Mouse (Mus musculus) gastrocnemius, postnatal 25 days (tissue): ENCODE data around the gene Sun2. TPM values are rescaled to one million over a fixed set of nuclear protein-coding genes. Genes with fewer than 3 reads are reported as not detected.

Experiments used
- DNase-seq: peaks from one replicate; pipeline ENCODE4 v3.0.0; 2022
- long read RNA-seq, 2 experiments: library from polyadenylated mRNA; stranded (forward); transcript quantifications; one replicate each; pipeline ENCODE4 v2.0.0; 2021
- total RNA-seq, 2 experiments: library from RNA; stranded (reverse); gene quantifications; 1 replicate in 1 of 2; 2 replicates in 1 of 2; pipeline ENCODE4 v1.2.3; 2021

Sun2 gene
- total RNA-seq = 10 to 100 TPM; 70.7 to 76.5 TPM
- long read RNA-seq, experiment 1, partial matches to known transcripts = 0 of 6 reads
- long read RNA-seq, experiment 1, other reads (novel, unspliced or antisense) = 6 of 6 reads
- long read RNA-seq, experiment 2 = 0 reads

GRCm38 (mm10) chr15:79741921-79742705 is at the start of gene Sun2:
Sun2 (minus strand) TSS chr15:79742536.
- peak; percentile 91 for DNase-seq

DNA sequence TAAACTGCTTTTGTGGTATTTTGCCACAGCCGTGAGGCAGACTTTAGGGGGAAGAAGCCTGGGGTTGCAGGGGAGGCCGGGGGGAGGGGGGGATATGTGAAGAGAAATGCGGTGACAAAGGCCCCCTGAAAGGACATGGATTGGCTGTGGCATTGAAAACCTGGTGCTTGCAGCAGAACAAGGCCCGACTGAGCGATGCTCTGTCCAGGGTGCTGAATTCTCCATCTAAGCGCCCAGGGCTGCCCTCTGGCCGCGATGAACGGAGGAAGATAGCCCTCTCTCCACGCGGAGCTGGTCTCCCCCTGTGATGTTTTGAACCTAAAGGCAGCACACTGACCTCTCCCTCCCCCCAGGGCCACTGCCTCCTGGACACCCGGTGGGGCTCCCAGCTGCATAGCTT is 49.2 kb upstream of the Sun2 start:
- DNase-seq = no peak

DNA sequence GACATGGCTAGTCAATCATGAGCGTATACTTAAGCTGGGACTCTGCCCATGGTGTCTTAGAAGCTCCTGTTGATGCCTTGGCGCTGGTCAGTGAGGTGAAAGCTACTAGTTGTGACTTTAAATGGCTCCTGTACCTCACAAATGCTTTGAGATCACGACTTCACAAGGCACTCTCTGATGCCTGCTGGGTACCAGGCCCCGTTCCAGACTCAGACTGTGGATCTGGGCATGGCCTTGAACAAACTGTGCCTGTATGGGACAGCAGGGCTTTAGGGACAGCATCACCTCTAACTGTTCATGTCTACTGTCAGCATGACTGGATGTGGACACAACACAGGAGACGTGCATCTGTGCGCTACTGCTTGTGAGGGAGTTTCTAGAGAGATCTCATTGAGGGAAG is 48.6 kb upstream of the Sun2 start:
- no peak for DNase-seq

GRCm38 (mm10) chr15:79790111-79790510 is 47.8 kb upstream of the Sun2 start:
- DNase-seq = no peak

DNA sequence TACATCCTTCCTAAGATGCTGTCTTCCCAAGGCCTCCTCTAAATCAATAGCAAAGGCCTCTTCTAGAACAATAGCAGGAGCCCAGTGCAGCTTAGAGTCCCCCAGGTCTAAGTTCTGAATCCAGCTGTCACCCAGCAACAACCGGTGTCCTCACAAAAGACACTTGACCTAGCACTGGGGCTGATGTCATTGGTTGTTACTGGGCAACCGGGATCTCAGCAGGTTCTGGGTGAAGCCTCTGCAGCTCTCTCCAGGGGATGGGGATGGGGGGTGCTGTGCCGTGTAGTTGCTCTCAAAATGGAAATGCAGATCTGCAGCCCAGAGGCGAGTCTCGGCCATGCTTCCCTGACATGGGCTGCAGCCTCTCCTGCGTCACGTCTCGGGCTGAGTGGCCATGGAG is 45.5 kb upstream of the Sun2 start:
- DNase-seq = no peak

GRCm38 (mm10) chr15:79785056-79785455 is 42.7 kb upstream of the Sun2 start:
- DNase-seq = no peak

DNA sequence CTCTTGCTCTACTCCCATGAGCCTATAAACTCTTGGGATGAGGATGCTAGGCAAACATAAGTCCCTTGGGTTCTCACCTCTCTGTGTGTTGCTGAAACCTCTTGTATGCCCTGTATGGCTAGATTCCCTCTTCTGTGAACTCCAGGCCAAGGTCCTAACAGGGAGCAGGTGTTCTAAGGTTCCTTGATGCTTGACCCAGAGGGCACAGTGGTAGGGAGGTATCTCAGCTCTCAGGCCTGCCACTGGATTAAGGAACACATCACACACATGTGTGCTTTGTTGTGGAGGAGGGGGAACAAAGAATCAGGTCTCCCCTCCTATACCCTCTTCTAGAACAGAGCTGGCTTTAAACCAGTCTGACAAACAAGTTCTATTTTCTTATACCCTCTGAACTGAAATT is 35.4 kb upstream of the Sun2 start, which contains the start of gene Dnal4:
Gene Dnal4 (minus strand): TSS at position 101 of the 400 bp plus-strand sequence.
- no peak for DNase-seq

DNA sequence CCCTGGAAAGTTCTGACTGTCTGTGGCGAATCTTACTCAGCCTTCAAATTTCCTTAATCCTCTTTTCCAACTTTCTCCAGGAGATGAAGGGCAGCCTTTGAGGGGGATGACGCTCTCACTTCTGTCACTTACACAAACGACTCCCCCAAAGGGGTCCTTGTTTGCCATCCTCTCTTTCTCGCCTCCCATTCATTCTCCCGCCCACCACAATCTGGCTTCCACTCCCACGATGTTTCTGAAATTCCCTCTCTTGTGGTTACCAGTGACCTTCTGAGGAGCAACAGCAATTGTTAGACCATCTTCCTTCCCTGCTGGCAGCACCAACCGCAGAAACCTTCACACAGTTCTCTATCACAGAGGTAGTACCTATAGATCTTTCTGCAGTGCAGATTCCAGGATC is 33.3 kb upstream of the Sun2 start:
- no peak for DNase-seq

DNA sequence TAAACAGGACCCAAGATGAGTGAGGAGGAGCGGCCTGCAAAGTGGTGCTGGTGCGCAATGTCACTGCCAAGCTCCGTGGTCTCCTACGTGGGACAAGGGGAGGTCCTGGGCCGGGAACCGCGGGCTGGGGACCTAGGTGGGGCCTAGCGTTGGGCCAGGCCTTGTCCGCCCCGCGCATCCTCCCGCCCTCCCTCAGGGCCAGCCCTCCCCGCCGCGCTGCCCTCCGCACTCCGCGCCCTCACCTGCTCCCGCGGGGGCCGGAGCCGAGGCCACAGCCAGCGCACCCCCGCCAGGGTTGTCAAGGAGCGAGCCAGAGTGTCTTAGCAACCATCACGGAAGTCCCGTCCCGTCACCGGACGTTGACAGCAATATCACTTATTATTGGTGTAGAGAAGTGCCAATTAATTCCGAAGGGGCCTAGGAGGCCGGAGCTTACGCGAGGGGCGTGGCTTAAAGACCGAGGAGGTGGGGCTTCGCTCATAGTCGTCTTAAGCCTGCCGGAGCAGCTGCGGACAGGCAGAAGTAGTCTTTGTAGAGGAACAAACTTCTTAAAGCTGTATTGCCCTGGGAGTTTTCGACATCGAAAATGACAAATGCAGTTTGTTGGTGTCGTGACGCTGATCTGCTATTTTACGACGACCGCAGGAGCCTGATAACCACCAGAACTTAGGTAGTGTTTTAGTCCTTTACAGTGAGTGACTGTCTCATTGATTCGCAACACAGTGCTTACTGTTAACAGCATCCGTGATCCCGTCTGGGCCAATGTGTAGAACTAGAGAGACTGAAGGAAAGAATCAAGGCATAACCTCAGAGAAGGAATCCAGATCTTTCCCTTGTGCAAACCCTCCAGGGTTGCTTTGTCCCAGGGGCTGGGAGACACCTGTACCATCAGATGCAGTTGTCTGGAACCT is 32.0 kb upstream of the Sun2 start:
- DNase-seq = peak; percentile 95

DNA sequence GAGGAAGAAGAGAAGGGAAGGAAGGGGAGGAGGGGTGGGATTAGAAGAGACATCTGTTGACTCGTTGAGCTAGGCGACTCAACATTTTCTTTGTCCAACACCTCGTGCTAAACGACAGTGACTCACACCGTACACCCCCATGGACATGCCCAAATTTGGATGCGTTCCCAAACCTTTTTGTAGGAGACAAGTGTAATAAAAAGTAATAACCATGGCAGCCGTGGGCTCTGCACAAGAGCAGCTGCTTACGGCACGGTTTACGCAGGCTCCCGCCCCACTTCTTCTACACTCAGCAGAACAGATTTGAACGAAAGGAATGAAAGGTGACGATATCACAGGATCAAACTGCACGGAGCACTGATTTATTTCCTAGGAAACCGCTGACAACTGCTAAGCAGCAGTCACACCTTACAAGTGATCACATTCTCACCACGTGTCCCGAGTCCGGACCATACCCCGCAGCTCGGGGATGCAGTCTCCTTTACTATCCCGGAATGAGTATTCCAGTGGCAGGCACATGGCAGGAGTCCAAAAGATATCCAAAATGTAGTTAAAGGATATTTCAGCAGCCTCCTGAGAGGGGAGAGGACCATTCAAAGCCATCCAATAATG is 28.4 kb upstream of the Sun2 start:
- DNase-seq = no peak

DNA sequence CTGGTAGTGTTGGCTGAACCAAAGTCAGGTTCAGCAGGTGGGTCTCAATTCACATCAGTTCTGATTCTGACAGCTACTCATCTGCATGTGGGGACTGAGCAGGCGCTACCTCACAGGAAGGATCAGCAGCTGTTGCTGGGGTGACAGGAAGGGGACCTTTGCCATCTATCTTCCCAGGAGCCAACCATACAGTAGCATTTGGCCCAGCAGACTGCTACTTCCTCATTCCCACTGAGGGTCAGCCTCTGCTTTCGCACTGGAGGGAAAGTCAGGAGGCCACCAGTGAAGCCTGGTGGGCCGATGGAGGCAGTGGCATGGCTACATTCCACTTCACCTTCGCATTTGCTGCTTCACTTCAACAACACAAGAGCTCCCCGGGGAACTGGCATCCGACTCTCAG is 26.0 kb upstream of the Sun2 start:
- no peak for DNase-seq

DNA sequence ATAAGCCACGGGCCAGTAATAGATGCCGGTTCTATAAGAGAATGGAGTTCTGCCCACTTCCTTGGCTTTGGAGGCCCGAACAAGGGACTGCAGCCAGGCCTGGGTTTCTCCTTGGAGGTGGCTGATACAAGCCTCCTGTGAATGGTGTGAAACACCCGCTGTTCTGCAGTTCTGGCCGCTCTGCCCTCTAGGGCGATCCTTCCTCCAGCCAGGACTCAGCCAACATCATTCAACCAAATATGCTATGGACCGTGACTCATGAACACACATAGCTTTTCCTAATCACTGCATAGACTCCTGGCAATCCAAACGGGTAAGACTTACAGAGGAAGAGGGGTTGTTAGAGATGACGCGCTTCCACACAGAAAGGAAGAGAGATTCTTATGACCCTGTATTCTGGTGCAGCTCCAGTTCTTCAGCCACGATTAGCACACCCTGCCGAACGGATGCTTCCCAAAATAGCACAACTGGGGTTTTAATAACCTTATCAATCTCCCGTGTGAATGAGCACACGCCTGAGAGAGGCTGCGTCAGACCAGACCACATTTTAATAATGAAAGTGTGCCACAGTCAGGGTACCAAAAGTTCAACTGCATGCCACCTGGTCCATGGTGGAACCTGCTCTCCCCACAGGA is 25.1 kb upstream of the Sun2 start:
- DNase-seq = no peak

GRCm38 (mm10) chr15:79766586-79767071 is 24.3 kb upstream of the Sun2 start:
- DNase-seq = no peak

- no peak for DNase-seq
Measured at GRCm38 (mm10) chr15:79766168-79766567, 23.8 kb upstream of the Sun2 start.

GRCm38 (mm10) chr15:79765361-79765760 is 23.0 kb upstream of the Sun2 start:
- no peak for DNase-seq

DNA sequence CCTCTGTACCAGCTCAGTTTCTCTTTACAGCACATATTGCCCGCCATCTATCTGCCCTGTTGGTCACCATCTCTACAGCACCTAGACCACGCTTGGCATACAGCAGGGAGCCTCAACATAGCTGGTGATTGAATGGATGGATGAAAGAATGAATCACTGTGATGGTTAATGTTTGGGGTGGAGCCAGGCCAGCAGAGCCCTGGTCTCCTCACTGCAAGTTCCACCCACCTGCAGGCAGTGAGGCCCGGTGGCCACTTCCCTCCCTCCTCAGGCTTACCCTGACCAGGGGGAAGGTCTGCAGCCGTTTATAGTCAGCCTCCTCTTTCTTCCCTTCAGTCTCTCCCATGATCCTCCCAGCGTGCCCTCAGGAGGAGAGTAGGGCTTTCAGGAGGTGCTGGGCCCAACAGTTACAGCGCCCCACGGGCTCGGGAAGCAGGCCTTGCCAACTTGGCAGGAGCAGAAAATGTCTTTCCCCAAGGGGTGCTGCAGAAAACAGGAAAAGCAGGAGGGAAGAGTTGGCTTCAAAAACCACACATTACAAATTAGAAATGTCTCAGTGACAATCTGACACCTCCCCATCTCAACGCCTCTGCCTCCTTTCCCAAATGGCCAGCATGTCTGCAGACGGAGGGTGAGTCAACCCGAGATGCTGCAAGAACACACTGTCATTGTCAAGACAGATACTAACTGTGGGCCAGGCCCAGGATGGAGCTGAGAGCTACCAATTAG is 22.4 kb upstream of the Sun2 start:
- no peak for DNase-seq

DNA sequence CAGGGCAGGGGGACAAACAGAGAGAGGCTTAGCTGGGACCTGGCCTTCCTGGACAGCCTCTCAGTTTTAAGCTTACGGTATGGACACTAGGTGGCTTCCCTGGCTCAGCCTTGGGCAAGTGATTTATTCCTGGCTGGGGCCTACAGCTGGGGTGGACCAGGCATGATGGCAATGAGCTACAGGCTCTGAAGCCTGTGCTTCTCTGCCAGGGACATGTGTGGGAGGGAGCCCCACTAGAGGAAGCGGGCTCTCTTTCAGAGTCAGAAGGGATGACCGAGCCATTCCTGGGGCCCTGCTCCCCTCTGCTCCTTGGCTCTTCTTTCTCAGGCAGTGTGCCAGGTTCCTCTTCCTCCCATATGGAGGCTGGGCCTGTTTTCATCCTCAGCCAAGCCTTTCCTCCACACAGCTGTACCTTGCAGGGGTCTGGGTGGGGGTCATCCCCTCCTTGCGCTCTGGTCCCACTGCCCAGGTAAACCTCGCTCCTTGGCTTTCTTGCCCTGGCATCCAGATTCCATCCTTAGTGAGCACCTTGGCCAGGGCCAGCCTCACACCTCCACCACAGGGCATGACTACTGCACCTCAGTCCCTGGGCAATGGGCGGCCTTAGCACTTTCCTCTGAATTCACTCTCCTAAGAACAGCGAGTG is 21.4 kb upstream of the Sun2 start:
- no peak for DNase-seq

- DNase-seq = no peak
Measured at GRCm38 (mm10) chr15:79763001-79763400, 20.7 kb upstream of the Sun2 start.

GRCm38 (mm10) chr15:79760956-79761355 is 18.6 kb upstream of the Sun2 start:
- DNase-seq = no peak

DNA sequence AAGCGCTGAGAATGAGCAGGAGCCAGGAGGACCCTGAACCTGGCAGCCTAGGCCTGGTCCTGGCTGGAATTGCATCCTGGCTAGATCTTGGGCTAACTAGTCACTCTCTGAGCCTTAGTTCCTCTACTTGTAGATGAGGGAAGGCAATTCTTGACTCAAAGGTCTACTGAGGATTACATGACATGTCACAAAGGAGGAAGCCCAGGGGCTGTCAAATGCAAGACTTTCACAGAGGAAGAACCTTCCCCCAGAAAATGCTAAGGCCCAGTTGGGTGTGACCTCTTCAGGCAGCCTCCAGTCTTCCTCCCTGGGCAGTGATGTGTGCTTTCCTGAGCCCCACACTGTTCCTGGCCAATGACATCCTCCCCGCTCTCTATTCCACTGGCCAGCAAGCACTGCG is 14.8 kb upstream of the Sun2 start:
- DNase-seq = no peak
